Mouse (Mus musculus) liver, embryonic 16.5 days (tissue): ENCODE results near the gene Gpr107. TPM values are rescaled to one million over a fixed set of nuclear protein-coding genes. Genes with fewer than 3 reads are reported as not detected.
A peak's percentile ranks its signal among the peaks of the same experiment; 100 is the strongest.

Source experiments
- ATAC-seq: fragments of 200-750 bp; cut with Nextera tagmentation; 2 replicates; pipeline ENCODE4 v1.8.0; 2017; ENCODE audit warnings: low read depth, mild to moderate bottlenecking, moderate number of reproducible peaks, moderate library complexity
- H3K27ac ChIP-seq: fragments of 300-500 bp; sonication (generic); 2 replicates; pipeline ENCODE4 v1.5.1; 2014; ENCODE audit warnings: mild to moderate bottlenecking, low read length
- H3K27me3 ChIP-seq: fragments of 300-500 bp; sonication (generic); 2 replicates; pipeline ENCODE4 v1.6.1; 2014; ENCODE audit warnings: low read depth, low read length, mixed read lengths; ENCODE audit not compliant: control insufficient read depth, insufficient read depth
- H3K36me3 ChIP-seq: fragments of 300-500 bp; sonication (generic); 2 replicates; pipeline ENCODE4 v1.6.1; 2014; ENCODE audit warnings: mild to moderate bottlenecking; ENCODE audit not compliant: control insufficient read depth, insufficient read depth
- H3K4me1 ChIP-seq: fragments of 300-500 bp; sonication (generic); 2 replicates; pipeline ENCODE4 v1.6.1; 2014; ENCODE audit warnings: low read depth, low read length, mixed read lengths; ENCODE audit not compliant: control insufficient read depth
- H3K4me2 ChIP-seq: fragments of 300-500 bp; sonication (generic); 2 replicates; pipeline ENCODE4 v1.6.1; 2014; ENCODE audit warnings: low read depth, low read length, mixed read lengths
- H3K4me3 ChIP-seq: fragments of 300-500 bp; sonication (generic); 2 replicates; pipeline ENCODE4 v1.5.1; 2014; ENCODE audit warnings: low read depth, mild to moderate bottlenecking, low read length
- H3K9ac ChIP-seq: fragments of 300-500 bp; sonication (generic); 2 replicates; pipeline ENCODE4 v1.6.1; 2014; ENCODE audit warnings: low read depth, low read length
- H3K9me3 ChIP-seq: fragments of 300-500 bp; sonication (generic); replicated peaks from 2 replicates; pipeline ENCODE4 v1.6.1; 2016; ENCODE audit warnings: low read length; ENCODE audit not compliant: control insufficient read depth
- WGBS: fragments of 180-500 bp; shearing (Covaris S2); extraction: QIAGEN DNeasy Blood & Tissue Kit; methylation state at CpG from one replicate; pipeline ENCODE4 v1.1.7; 2014; ENCODE audit not compliant: insufficient replicate concordance; 5-methylcytosine and 5-hydroxymethylcytosine counted together
- polyA plus RNA-seq: library from polyadenylated mRNA; unstranded; fragments of >200 nt; fragmentation: Nextera tagmentation; extraction: Ambion mirVana; gene quantifications from 2 replicates; pipeline ENCODE4 v1.2.1, GENCODE M21; 2015

Gpr107 gene
- polyA plus RNA-seq, 1 experiment from 2014 or later = 11.9 TPM

DNA sequence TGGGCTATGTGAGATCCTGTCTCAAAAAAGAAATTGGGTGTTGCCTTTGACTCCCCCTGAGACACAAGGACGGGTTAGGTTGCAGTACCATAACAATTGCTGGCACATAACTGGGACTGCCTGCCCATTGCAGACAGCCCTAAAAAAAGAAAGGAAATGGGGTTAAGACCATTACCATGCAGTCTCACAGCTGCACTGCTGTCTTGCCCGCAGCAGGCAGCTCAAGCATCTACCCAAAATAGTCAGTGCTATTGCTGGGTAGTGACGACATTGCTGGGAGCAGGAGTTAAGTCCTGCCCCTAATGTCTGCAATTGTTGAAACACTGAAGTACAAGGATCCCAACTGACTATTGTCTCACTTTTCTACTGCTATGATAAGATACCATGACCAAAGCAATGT, 37.5 kb downstream of the Gpr107 start:
- H3K36me3 ChIP-seq = peaks cover 30% of the 10 kb centered on the region

DNA sequence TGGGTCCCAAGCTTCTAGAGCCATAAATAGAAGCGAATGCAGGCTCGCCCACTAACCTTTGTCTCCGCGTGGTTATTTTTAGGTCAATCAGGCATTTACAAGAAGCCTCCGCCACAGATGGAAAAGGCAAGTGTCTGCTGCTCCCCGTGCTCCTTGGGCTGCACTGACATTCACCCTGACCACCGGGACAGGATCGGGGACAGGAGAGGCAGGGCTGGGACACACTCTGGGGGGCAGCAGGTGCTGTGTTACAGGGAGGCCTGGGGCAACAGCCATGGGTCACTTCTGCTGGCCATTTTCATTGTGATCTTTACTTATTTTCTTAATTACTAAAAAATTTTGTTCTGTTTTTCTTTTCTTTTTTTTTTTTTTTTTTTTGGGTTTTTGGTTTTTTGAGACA, 39.6 kb downstream of the Gpr107 start:
- H3K36me3 ChIP-seq = peaks cover 17% of the 10 kb centered on the region
- H3K4me2 ChIP-seq = no peak overlapping the region
- no peaks in the 10 kb centered on the region for H3K4me1 ChIP-seq
- H3K4me3 ChIP-seq = no peak overlapping the region
- no peaks in the 10 kb centered on the region for H3K27me3 ChIP-seq
- H3K27ac ChIP-seq = no peak overlapping the region
- H3K9me3 ChIP-seq = no peaks in the 10 kb centered on the region
- H3K9ac ChIP-seq = no peak overlapping the region
- 81% methylated on average over 8 of the region's 8 CpGs for WGBS
- no peak for ATAC-seq

More for the DNA sequence above, 37.5 kb downstream of the Gpr107 start:
- Histone ChIP-seq H3K4me3 (no peak overlapping the region), H3K4me1 (no peaks in the 10 kb centered on the region), H3K9ac (no peak overlapping the region), H3K27me3 (no peaks in the 10 kb centered on the region), H3K4me2 (no peak overlapping the region), H3K27ac (no peak overlapping the region), H3K9me3 (no peaks in the 10 kb centered on the region)
- 77% methylated on average over 3 of the region's 3 CpGs for WGBS
- ATAC-seq = no peak

DNA sequence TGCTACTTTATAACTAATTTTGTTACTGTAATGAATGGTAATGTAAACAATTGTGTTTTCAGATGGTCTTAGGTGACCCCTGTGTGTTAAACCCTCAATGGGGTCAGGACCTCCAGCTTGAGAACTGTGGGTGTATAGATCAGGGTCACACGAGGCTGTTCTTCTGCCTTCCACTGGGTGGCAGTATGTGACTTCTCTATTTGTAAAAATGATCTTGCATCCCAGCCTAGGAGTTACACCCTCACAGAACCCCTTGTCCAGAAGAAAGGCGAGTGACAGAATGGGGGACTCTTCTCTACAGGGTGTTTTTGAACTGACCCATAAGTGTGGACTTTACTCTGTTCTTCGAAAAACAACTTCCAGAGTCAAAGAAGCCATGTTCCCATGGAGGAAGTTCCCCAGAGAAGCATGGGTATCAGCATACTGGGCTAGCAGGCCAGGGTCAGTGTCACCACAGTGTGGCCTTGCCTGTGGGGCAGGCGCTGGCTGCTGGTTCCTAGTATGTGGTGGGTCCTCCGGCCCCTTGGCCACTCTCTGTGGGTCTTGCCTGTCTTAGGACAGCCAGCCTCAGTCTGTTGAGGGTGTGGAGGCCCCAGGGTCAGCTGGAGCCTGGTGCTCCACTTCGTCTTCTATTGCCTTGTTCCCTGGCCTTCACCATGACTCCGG, 42.4 kb downstream of the Gpr107 start:
- ATAC-seq = no peak
- no peak overlapping the region for H3K27ac ChIP-seq
- H3K36me3 ChIP-seq = peaks cover 10% of the 10 kb centered on the region
- no peak overlapping the region for H3K4me2 ChIP-seq
- 57% methylated on average over 7 of the region's 7 CpGs for WGBS
- H3K9ac ChIP-seq = no peak overlapping the region
- no peaks in the 10 kb centered on the region for H3K9me3 ChIP-seq
- H3K4me3 ChIP-seq = no peak overlapping the region
- H3K4me1 ChIP-seq = no peaks in the 10 kb centered on the region
- H3K27me3 ChIP-seq = no peaks in the 10 kb centered on the region

DNA sequence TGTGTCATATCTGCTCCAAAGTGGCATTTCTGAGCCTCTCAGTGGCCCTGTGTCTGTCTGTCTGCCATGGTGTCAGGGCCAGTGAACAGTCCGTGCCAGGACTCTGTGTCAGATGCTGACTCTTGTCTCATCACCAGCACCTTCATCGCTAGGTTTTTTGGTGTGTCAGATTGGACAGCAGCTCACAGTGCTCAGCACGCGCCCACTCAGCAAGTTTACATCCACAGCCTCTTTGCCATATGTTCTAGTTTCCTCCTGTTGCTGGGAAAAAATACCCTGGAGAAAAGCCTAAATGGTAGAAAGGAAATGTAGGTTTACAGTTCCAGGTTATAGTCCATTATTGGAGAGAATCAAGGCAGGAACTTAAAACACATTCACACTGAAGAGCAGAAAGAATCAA, 46.5 kb downstream of the Gpr107 start:
- WGBS = 83% methylated on average over 4 of the region's 4 CpGs
- no peaks in the 10 kb centered on the region; the same call in 1 of the 2 replicates for H3K36me3 ChIP-seq
- no peak for ATAC-seq

DNA sequence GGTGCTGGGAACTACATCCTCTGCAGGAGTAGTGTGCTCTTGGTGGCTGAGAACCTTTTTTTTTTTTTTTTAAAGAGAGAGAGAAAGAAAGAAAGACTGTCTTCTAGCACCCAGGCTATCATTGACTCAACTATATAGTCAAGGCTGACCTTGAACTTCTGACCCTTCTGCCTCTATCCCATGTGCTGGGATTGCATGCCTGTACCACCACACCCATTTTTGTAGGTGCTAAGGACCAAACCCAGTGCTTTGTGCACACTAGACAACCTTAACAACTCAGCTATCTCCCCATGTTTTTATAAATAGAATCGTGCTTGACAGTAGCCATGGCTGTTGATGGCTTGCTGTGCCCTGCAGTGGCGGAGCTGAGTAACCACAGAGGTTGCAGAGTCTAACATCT, 47.9 kb downstream of the Gpr107 start:
- Histone ChIP-seq H3K4me3 (no peak overlapping the region), H3K36me3 (no peaks in the 10 kb centered on the region; the same call in 1 of the 2 replicates), H3K27me3 (no peaks in the 10 kb centered on the region), H3K27ac (no peak overlapping the region), H3K9ac (no peak overlapping the region), H3K4me2 (no peak overlapping the region), H3K4me1 (peaks cover 14% of the 10 kb centered on the region), H3K9me3 (no peaks in the 10 kb centered on the region)
- 62% methylated on average over 2 of the region's 2 CpGs for WGBS
- no peak for ATAC-seq

More for the DNA sequence above, 46.5 kb downstream of the Gpr107 start:
- Histone ChIP-seq H3K9ac (no peak overlapping the region), H3K27ac (no peak overlapping the region), H3K4me3 (no peak overlapping the region), H3K27me3 (no peaks in the 10 kb centered on the region), H3K9me3 (no peaks in the 10 kb centered on the region), H3K4me1 (peaks cover 14% of the 10 kb centered on the region), H3K4me2 (no peak overlapping the region)

DNA sequence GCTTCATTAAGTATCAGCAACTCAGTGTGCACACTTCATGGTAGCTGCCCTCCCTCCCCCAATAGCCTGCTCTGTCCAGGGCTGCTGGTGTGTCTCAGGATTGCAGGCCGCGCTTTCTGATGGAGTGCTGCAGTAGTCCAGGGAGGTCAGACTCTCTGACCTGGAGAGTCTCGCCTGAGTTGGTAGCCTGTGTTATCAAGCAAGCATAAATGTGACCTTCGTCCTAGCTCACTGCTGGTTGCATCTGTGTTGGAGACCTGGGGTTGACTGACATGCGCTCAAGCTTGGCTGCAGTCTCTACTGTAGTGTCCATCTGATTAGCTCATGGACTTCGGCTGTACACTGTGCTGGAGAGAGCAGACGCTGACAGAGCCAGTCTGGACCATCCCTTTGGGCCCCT, 49.7 kb downstream of the Gpr107 start:
- Histone ChIP-seq H3K9me3 (no peaks in the 10 kb centered on the region), H3K9ac (no peak overlapping the region), H3K4me3 (no peak overlapping the region), H3K27me3 (no peaks in the 10 kb centered on the region), H3K36me3 (no peaks in the 10 kb centered on the region; the same call in 1 of the 2 replicates), H3K27ac (peak overlapping the region; percentile 69), H3K4me2 (no peak overlapping the region), H3K4me1 (peaks cover 14% of the 10 kb centered on the region)
- WGBS = 72% methylated on average over 7 of the region's 7 CpGs
- ATAC-seq = peak; percentile 92

DNA sequence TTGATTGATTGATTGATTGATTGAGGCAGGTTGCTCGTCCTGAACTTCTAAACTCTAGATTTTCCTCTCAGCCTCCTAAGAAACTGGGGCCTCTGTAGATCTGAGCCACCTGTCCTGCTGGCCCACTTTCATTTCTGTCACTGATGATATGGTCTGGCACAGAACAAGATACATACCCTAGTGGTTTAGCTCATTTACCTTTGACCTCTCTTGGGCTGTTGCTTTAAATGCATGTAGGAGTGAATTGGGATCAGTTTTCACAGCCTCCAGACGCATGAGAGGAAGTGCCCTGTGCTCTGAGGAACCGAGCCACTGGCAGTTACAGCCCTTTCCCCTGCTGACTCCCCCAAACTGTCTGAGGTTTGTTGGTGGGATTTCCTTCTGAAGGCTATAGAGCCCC, 50.2 kb downstream of the Gpr107 start:
- H3K36me3 ChIP-seq = no peaks in the 10 kb centered on the region; the same call in 1 of the 2 replicates
- no peaks in the 10 kb centered on the region for H3K9me3 ChIP-seq
- no peak overlapping the region for H3K4me3 ChIP-seq
- no peaks in the 10 kb centered on the region for H3K27me3 ChIP-seq
- no peak overlapping the region for H3K4me2 ChIP-seq
- no peak overlapping the region for H3K9ac ChIP-seq
- WGBS = 34% methylated on average over 3 of the region's 3 CpGs
- peaks cover 14% of the 10 kb centered on the region for H3K4me1 ChIP-seq
- no peak for ATAC-seq
- peak overlapping the region; percentile 69 for H3K27ac ChIP-seq

DNA sequence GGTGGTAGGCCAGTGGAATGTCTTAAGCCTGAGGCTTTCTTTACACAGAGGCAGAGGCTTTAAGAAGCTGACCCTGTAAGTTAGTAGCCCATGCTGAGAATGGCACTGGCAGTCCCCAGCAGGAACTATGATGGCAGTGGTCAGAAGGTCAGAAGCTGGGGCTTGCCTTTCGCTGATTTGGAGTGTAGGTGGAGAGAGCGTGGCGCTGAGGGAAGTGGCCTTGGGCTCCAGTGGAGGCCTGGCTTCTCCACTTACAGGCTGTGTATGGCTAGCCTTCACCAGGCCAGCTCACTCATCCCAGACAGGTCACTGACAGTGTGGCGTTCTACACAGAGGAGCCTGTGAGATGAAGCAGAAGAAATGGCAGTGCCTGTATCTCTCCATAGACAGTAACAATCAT, 50.8 kb downstream of the Gpr107 start:
- Histone ChIP-seq H3K27ac (peak overlapping the region; percentile 69), H3K9ac (no peak overlapping the region)
- WGBS = 72% methylated on average over 4 of the region's 4 CpGs

DNA sequence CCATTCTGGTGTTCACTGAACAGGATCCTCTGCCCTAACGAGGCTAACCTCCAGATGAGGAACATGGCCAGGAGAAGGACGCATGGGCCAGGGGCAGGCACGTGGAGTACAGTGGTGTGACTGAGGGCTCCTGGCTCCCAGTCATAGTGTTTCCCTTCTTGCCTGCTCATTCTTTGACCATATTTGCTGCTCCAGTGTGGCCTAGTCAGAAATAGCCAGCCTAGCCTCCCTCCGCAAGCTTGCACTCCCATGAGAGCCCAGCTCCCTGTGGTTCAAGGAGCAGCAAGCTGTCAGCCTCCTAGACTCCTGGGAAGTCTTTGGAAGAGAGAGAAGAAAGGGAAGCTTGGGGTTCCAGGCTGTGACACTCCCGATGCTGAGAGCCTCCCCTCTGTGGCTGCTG, 52.6 kb downstream of the Gpr107 start:
- Histone ChIP-seq H3K9ac (no peak overlapping the region), H3K9me3 (no peaks in the 10 kb centered on the region), H3K36me3 (no peaks in the 10 kb centered on the region; the same call in 1 of the 2 replicates), H3K27ac (no peak overlapping the region), H3K4me3 (no peak overlapping the region), H3K4me2 (no peak overlapping the region), H3K4me1 (peaks cover 14% of the 10 kb centered on the region), H3K27me3 (no peaks in the 10 kb centered on the region)
- no peak for ATAC-seq
- whole genome bisulfite sequencing = 69% methylated on average over 5 of the region's 5 CpGs

More for the DNA sequence above, 50.8 kb downstream of the Gpr107 start:
- peaks cover 14% of the 10 kb centered on the region for H3K4me1 ChIP-seq
- no peaks in the 10 kb centered on the region; the same call in 1 of the 2 replicates for H3K36me3 ChIP-seq
- H3K4me2 ChIP-seq = no peak overlapping the region
- no peak overlapping the region for H3K4me3 ChIP-seq
- no peaks in the 10 kb centered on the region for H3K9me3 ChIP-seq
- H3K27me3 ChIP-seq = no peaks in the 10 kb centered on the region
- no peak for ATAC-seq
